Mouse (Mus musculus): Measurements from ENCODE around the gene Gprin1. TPM values are rescaled to one million over a fixed set of nuclear protein-coding genes. Genes with fewer than 3 reads are reported as not detected.

Gene Gprin1
- polyA plus RNA-seq, 1 experiment from 2014 or later = not detected

- Histone ChIP-seq H3K4me3 (ENCODE audit: low read depth, low read length) (no peak overlapping the region), H3K9ac (replicated peaks) (no peak overlapping the region), H3K27ac (ENCODE audit: low read depth) (no peak overlapping the region), H3K36me3 (replicated peaks; ENCODE audit: insufficient read depth, low read length) (no peaks in the 10 kb centered on the region), H3K27me3 (ENCODE audit: insufficient read depth, low read length) (peaks cover 20% of the 10 kb centered on the region), H3K9me3 (ENCODE audit: low read length) (no peaks in the 10 kb centered on the region), H3K4me2 (ENCODE audit: low read depth, low read length) (no peak overlapping the region), H3K4me1 (ENCODE audit: insufficient read depth) (peaks cover 7% of the 10 kb centered on the region)
- no peak for ATAC-seq
- DNase-seq = no peak
- 49% methylated on average over 10 of the region's 10 CpGs for WGBS (ENCODE audit: insufficient replicate concordance)
- TF ChIP-seq EP300 (IDR thresholded peaks at IDR 0.05; ENCODE audit: low read depth) (no peak), CTCF (IDR thresholded peaks at IDR 0.05; ENCODE audit: low read depth) (no peak)
Observed at GRCm38 (mm10) chr13:54757093-54757830, 7.6 kb upstream of the Gprin1 start.

- no peak overlapping the region for H3K4me3 ChIP-seq (ENCODE audit: low read depth, low read length)
- H3K9ac ChIP-seq (replicated peaks) = no peak overlapping the region
- no peaks in the 10 kb centered on the region for H3K9me3 ChIP-seq (ENCODE audit: low read length)
- H3K4me1 ChIP-seq (ENCODE audit: insufficient read depth) = peaks cover 7% of the 10 kb centered on the region
- H3K27ac ChIP-seq (ENCODE audit: low read depth) = no peak overlapping the region
- no peaks in the 10 kb centered on the region for H3K36me3 ChIP-seq (replicated peaks; ENCODE audit: insufficient read depth, low read length)
- no peak for ATAC-seq
- TF ChIP-seq CTCF (IDR thresholded peaks at IDR 0.05; ENCODE audit: low read depth) (no peak), EP300 (IDR thresholded peaks at IDR 0.05; ENCODE audit: low read depth) (no peak)
- DNase-seq = no peak
- no peak overlapping the region for H3K4me2 ChIP-seq (ENCODE audit: low read depth, low read length)
- peaks cover 26% of the 10 kb centered on the region for H3K27me3 ChIP-seq (ENCODE audit: insufficient read depth, low read length)
- 79% methylated on average over 8 of the region's 8 CpGs for WGBS (ENCODE audit: insufficient replicate concordance)
Observed at GRCm38 (mm10) chr13:54756156-54756712, 6.6 kb upstream of the Gprin1 start.

- Histone ChIP-seq H3K36me3 (replicated peaks; ENCODE audit: insufficient read depth, low read length) (no peaks in the 10 kb centered on the region), H3K4me1 (ENCODE audit: insufficient read depth) (peaks cover 7% of the 10 kb centered on the region), H3K27me3 (ENCODE audit: insufficient read depth, low read length) (peaks cover 35% of the 10 kb centered on the region), H3K4me3 (ENCODE audit: low read depth, low read length) (no peak overlapping the region), H3K9me3 (ENCODE audit: low read length) (no peaks in the 10 kb centered on the region), H3K9ac (replicated peaks) (no peak overlapping the region), H3K4me2 (ENCODE audit: low read depth, low read length) (no peak overlapping the region), H3K27ac (ENCODE audit: low read depth) (no peak overlapping the region)
- ATAC-seq (no peak), DNase-seq (no peak)
- WGBS (ENCODE audit: insufficient replicate concordance) = 30% methylated on average over 9 of the region's 9 CpGs
- TF ChIP-seq EP300 (IDR thresholded peaks at IDR 0.05; ENCODE audit: low read depth) (no peak), CTCF (IDR thresholded peaks at IDR 0.05; ENCODE audit: low read depth) (no peak)
Observed at GRCm38 (mm10) chr13:54755201-54755830, 5.6 kb upstream of the Gprin1 start.

- no peak overlapping the region for H3K4me3 ChIP-seq (ENCODE audit: low read depth, low read length)
- H3K27me3 ChIP-seq (ENCODE audit: insufficient read depth, low read length) = peaks cover 39% of the 10 kb centered on the region
- no peak overlapping the region for H3K27ac ChIP-seq (ENCODE audit: low read depth)
- DNase-seq = no peak
- peaks cover 12% of the 10 kb centered on the region for H3K4me1 ChIP-seq (ENCODE audit: insufficient read depth)
- H3K9ac ChIP-seq (replicated peaks) = no peak overlapping the region
- no peak for ATAC-seq
- H3K9me3 ChIP-seq (ENCODE audit: low read length) = no peaks in the 10 kb centered on the region
- TF ChIP-seq EP300 (IDR thresholded peaks at IDR 0.05; ENCODE audit: low read depth) (no peak), CTCF (IDR thresholded peaks at IDR 0.05; ENCODE audit: low read depth) (no peak)
- H3K4me2 ChIP-seq (ENCODE audit: low read depth, low read length) = no peak overlapping the region
- H3K36me3 ChIP-seq (replicated peaks; ENCODE audit: insufficient read depth, low read length) = no peaks in the 10 kb centered on the region
- WGBS (ENCODE audit: insufficient replicate concordance) = 43% methylated on average over 12 of the region's 12 CpGs
Observed at GRCm38 (mm10) chr13:54754169-54755080, 4.8 kb upstream of the Gprin1 start.

DNA sequence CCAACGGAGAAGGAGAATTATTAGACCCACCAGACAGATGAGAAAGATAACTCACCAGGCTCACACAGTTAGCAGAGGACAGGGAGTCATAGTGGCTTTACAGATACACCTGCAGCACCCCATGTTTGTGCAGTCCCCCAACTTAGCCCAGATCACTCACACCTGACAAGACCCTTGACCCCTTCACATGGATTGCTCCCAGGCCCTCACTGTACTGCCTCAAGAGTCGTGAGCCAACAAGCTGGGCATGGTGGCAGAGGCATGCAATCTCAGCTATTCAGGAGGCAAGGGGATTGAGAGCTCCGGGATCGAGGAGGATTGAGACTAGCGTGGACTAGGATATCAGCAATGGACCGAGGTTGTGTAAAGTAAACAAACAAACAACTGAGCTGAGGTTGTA, 4.1 kb upstream of the Gprin1 start:
- WGBS (ENCODE audit: insufficient replicate concordance) = 47% methylated on average over 6 of the region's 6 CpGs
- TF ChIP-seq CTCF (IDR thresholded peaks at IDR 0.05; ENCODE audit: low read depth) (no peak), EP300 (IDR thresholded peaks at IDR 0.05; ENCODE audit: low read depth) (no peak)
- peaks cover 36% of the 10 kb centered on the region for H3K27me3 ChIP-seq (ENCODE audit: insufficient read depth, low read length)
- no peak overlapping the region for H3K4me2 ChIP-seq (ENCODE audit: low read depth, low read length)
- no peaks in the 10 kb centered on the region for H3K9me3 ChIP-seq (ENCODE audit: low read length)
- no peak overlapping the region for H3K27ac ChIP-seq (ENCODE audit: low read depth)
- peaks cover 15% of the 10 kb centered on the region for H3K4me1 ChIP-seq (ENCODE audit: insufficient read depth)
- H3K9ac ChIP-seq (replicated peaks) = no peak overlapping the region
- ATAC-seq (no peak), DNase-seq (no peak)
- H3K4me3 ChIP-seq (ENCODE audit: low read depth, low read length) = no peak overlapping the region
- H3K36me3 ChIP-seq (replicated peaks; ENCODE audit: insufficient read depth, low read length) = no peaks in the 10 kb centered on the region
